Mouse (Mus musculus): Measurements from ENCODE around the gene Slc25a10. TPM values are rescaled to one million over a fixed set of nuclear protein-coding genes. Genes with fewer than 3 reads are reported as not detected.
A peak's percentile ranks its signal among the peaks of the same experiment; 100 is the strongest.

Gene Slc25a10
- polyA plus RNA-seq, 1 experiment from 2014 or later, result 68.9 TPM

GRCm38 (mm10) chr11:120463536-120463935 lies 28.1 kb upstream of the Slc25a10 start:
- Histone ChIP-seq H3K27me3 (ENCODE audit: insufficient read depth, low read length) (no peaks in the 10 kb centered on the region), H3K4me2 (no peak overlapping the region), H3K36me3 (ENCODE audit: insufficient read depth) (peaks cover 58% of the 10 kb centered on the region), H3K27ac (ENCODE audit: low read depth) (no peak overlapping the region), H3K9me3 (ENCODE audit: low read depth, low read length) (no peaks in the 10 kb centered on the region), H3K4me3 (ENCODE audit: low read depth, low read length) (no peak overlapping the region), H3K9ac (no peak overlapping the region), H3K4me1 (ENCODE audit: insufficient read depth) (peaks cover 9% of the 10 kb centered on the region; the same call in 1 of the 2 replicates)
- TF ChIP-seq CTCF (IDR thresholded peaks at IDR 0.05; ENCODE audit: low read depth), result no peak
- ATAC-seq (ENCODE audit: insufficient read depth), result no peak
- 84% methylated on average over 2 of the region's 2 CpGs for WGBS
- DNase-seq, result no peak

GRCm38 (mm10) chr11:120464365-120464764 lies 27.3 kb upstream of the Slc25a10 start:
- H3K27ac ChIP-seq (ENCODE audit: low read depth), result no peak overlapping the region
- H3K9ac ChIP-seq, result no peak overlapping the region
- no peak for TF ChIP-seq CTCF (IDR thresholded peaks at IDR 0.05; ENCODE audit: low read depth)
- peaks cover 10% of the 10 kb centered on the region; the same call in 1 of the 2 replicates for H3K4me1 ChIP-seq (ENCODE audit: insufficient read depth)
- WGBS, result 84% methylated on average over 5 of the region's 5 CpGs
- ATAC-seq (ENCODE audit: insufficient read depth), result no peak
- no peaks in the 10 kb centered on the region for H3K9me3 ChIP-seq (ENCODE audit: low read depth, low read length)
- no peak overlapping the region for H3K4me3 ChIP-seq (ENCODE audit: low read depth, low read length)
- H3K4me2 ChIP-seq, result no peak overlapping the region
- no peaks in the 10 kb centered on the region for H3K27me3 ChIP-seq (ENCODE audit: insufficient read depth, low read length)
- DNase-seq, result no peak
- H3K36me3 ChIP-seq (ENCODE audit: insufficient read depth), result peaks cover 60% of the 10 kb centered on the region

- no peak for TF ChIP-seq CTCF (IDR thresholded peaks at IDR 0.05; ENCODE audit: low read depth)
- Histone ChIP-seq H3K4me1 (ENCODE audit: insufficient read depth) (peaks cover 10% of the 10 kb centered on the region; the same call in 1 of the 2 replicates), H3K4me2 (peak overlapping the region; percentile 78), H3K36me3 (ENCODE audit: insufficient read depth) (peaks cover 61% of the 10 kb centered on the region), H3K9me3 (ENCODE audit: low read depth, low read length) (no peaks in the 10 kb centered on the region), H3K27ac (ENCODE audit: low read depth) (no peak overlapping the region), H3K4me3 (ENCODE audit: low read depth, low read length) (no peak overlapping the region), H3K9ac (no peak overlapping the region), H3K27me3 (ENCODE audit: insufficient read depth, low read length) (no peaks in the 10 kb centered on the region)
- ATAC-seq (ENCODE audit: insufficient read depth) (no peak), DNase-seq (no peak)
- 88% methylated on average over 4 of the region's 4 CpGs for WGBS
Measured at GRCm38 (mm10) chr11:120465521-120465920, 26.1 kb upstream of the Slc25a10 start.

- ATAC-seq (ENCODE audit: insufficient read depth) (peak; percentile 100), DNase-seq (peak; percentile 99)
- H3K9ac ChIP-seq, result peak within 1 kb of the TSS; percentile 78
- no peaks in the 10 kb centered on the region for H3K9me3 ChIP-seq (ENCODE audit: low read depth, low read length)
- no peaks in the 10 kb centered on the region for H3K27me3 ChIP-seq (ENCODE audit: insufficient read depth, low read length)
- peak within 1 kb of the TSS; percentile 91 for H3K4me3 ChIP-seq (ENCODE audit: low read depth, low read length)
- H3K4me1 ChIP-seq (ENCODE audit: insufficient read depth), result peaks cover 10% of the 10 kb centered on the region; the same call in 1 of the 2 replicates
- H3K27ac ChIP-seq (ENCODE audit: low read depth), result peak within 1 kb of the TSS; percentile 42; the same call in 1 of the 2 replicates
- H3K4me2 ChIP-seq, result peak within 1 kb of the TSS; percentile 78
- WGBS, result under 1% methylated on average over 52 of the region's 54 CpGs
- H3K36me3 ChIP-seq (ENCODE audit: insufficient read depth), result peaks cover 61% of the 10 kb centered on the region
- TF ChIP-seq CTCF (IDR thresholded peaks at IDR 0.05; ENCODE audit: low read depth), result no peak
Measured at GRCm38 (mm10) chr11:120467051-120467735, 24.4 kb upstream of the Slc25a10 start, which contains the start of gene Arl16. TSS of gene Arl16 (minus strand) at chr11:120467607.

GRCm38 (mm10) chr11:120467736-120468092 lies 23.9 kb upstream of the Slc25a10 start:
- peak overlapping the region; percentile 91 for H3K4me3 ChIP-seq (ENCODE audit: low read depth, low read length)
- no peak for DNase-seq
- peak overlapping the region; percentile 78 for H3K4me2 ChIP-seq
- TF ChIP-seq CTCF (IDR thresholded peaks at IDR 0.05; ENCODE audit: low read depth), result no peak
- peaks cover 10% of the 10 kb centered on the region; the same call in 1 of the 2 replicates for H3K4me1 ChIP-seq (ENCODE audit: insufficient read depth)
- H3K9ac ChIP-seq, result peak overlapping the region; percentile 78
- H3K27me3 ChIP-seq (ENCODE audit: insufficient read depth, low read length), result no peaks in the 10 kb centered on the region
- H3K9me3 ChIP-seq (ENCODE audit: low read depth, low read length), result no peaks in the 10 kb centered on the region
- H3K27ac ChIP-seq (ENCODE audit: low read depth), result peak overlapping the region; percentile 42; the same call in 1 of the 2 replicates
- peaks cover 61% of the 10 kb centered on the region for H3K36me3 ChIP-seq (ENCODE audit: insufficient read depth)
- under 1% methylated on average over 33 of the region's 33 CpGs for WGBS
- peak; percentile 69 for ATAC-seq (ENCODE audit: insufficient read depth)

- no peak for ATAC-seq (ENCODE audit: insufficient read depth)
- 94% methylated on average over 6 of the region's 6 CpGs for WGBS
- Histone ChIP-seq H3K27ac (ENCODE audit: low read depth) (no peak overlapping the region), H3K27me3 (ENCODE audit: insufficient read depth, low read length) (no peaks in the 10 kb centered on the region), H3K4me3 (ENCODE audit: low read depth, low read length) (no peak overlapping the region), H3K36me3 (ENCODE audit: insufficient read depth) (peaks cover 68% of the 10 kb centered on the region), H3K9me3 (ENCODE audit: low read depth, low read length) (no peaks in the 10 kb centered on the region), H3K9ac (no peak overlapping the region), H3K4me2 (no peak overlapping the region), H3K4me1 (ENCODE audit: insufficient read depth) (peaks cover 7% of the 10 kb centered on the region; the same call in 1 of the 2 replicates)
- DNase-seq, result no peak
- TF ChIP-seq CTCF (IDR thresholded peaks at IDR 0.05; ENCODE audit: low read depth), result no peak
Measured at GRCm38 (mm10) chr11:120472052-120472451, 19.6 kb upstream of the Slc25a10 start.

- Histone ChIP-seq H3K36me3 (ENCODE audit: insufficient read depth) (peaks cover 84% of the 10 kb centered on the region), H3K27me3 (ENCODE audit: insufficient read depth, low read length) (no peaks in the 10 kb centered on the region), H3K4me2 (peak overlapping the region; percentile 90), H3K9me3 (ENCODE audit: low read depth, low read length) (no peaks in the 10 kb centered on the region), H3K27ac (ENCODE audit: low read depth) (peak overlapping the region; percentile 88), H3K4me3 (ENCODE audit: low read depth, low read length) (peak overlapping the region; percentile 99), H3K4me1 (ENCODE audit: insufficient read depth) (peaks cover 9% of the 10 kb centered on the region), H3K9ac (peak overlapping the region; percentile 92)
- DNase-seq (no peak), ATAC-seq (ENCODE audit: insufficient read depth) (no peak)
- TF ChIP-seq CTCF (IDR thresholded peaks at IDR 0.05; ENCODE audit: low read depth), result no peak
- 87% methylated on average over 7 of the region's 7 CpGs for WGBS
Measured at GRCm38 (mm10) chr11:120483448-120483934, 8.1 kb upstream of the Slc25a10 start.
